Mouse (Mus musculus): ENCODE results near the gene Uck1.
A peak's percentile ranks its signal among the peaks of the same experiment; 100 is the strongest.
"Not testable (repeated sequence)": the region's sequence is repeated elsewhere in the genome, so short reads cannot be mapped to it uniquely, and the experiment has no call there.

Uck1 gene

GRCm38 (mm10) chr2:32259657-32260417 lies at the start of gene Uck1:
Uck1 (minus strand) TSS chr2:32260159.
- DNase-seq, result peak; percentile 95

- no peak for DNase-seq
These were observed 49.1 kb upstream of the Uck1 start for GRCm38 (mm10) chr2:32308870-32309568.

- peak; percentile 62 for DNase-seq
These were observed 48.2 kb upstream of the Uck1 start for GRCm38 (mm10) chr2:32307941-32308760.

- no peak for DNase-seq
These were observed 47.4 kb upstream of the Uck1 start for GRCm38 (mm10) chr2:32307247-32307798.

- DNase-seq, result no peak
These were observed 46.2 kb upstream of the Uck1 start for GRCm38 (mm10) chr2:32306176-32306575.

GRCm38 (mm10) chr2:32305668-32306067 lies 45.7 kb upstream of the Uck1 start:
- DNase-seq, result no peak

GRCm38 (mm10) chr2:32304145-32304832 lies 44.3 kb upstream of the Uck1 start:
- peak; percentile 61 for DNase-seq

- no peak for DNase-seq
These were observed 43.0 kb upstream of the Uck1 start for GRCm38 (mm10) chr2:32302952-32303351.

- DNase-seq, result no peak
These were observed 39.5 kb upstream of the Uck1 start for GRCm38 (mm10) chr2:32299469-32299868.

GRCm38 (mm10) chr2:32295842-32296241 lies 35.9 kb upstream of the Uck1 start:
- DNase-seq, result not testable (repeated sequence)

- DNase-seq, result no peak
These were observed 35.3 kb upstream of the Uck1 start for GRCm38 (mm10) chr2:32295285-32295684.

GRCm38 (mm10) chr2:32294348-32294747 lies 34.4 kb upstream of the Uck1 start:
- no peak for DNase-seq

- no peak for DNase-seq
These were observed 29.6 kb upstream of the Uck1 start for GRCm38 (mm10) chr2:32289578-32289977.

GRCm38 (mm10) chr2:32288371-32288931 lies 28.5 kb upstream of the Uck1 start:
- no peak for DNase-seq

GRCm38 (mm10) chr2:32287923-32288367 lies 28.0 kb upstream of the Uck1 start, which contains the start of gene Swi5:
Swi5 (minus strand) TSS chr2:32288075.
- DNase-seq, result peak; percentile 100

GRCm38 (mm10) chr2:32287334-32287840 lies 27.4 kb upstream of the Uck1 start, which contains the start of gene Golga2:
Golga2 (plus strand) TSS chr2:32287384.
- DNase-seq, result peak; percentile 51

- no peak for DNase-seq
These were observed 24.0 kb upstream of the Uck1 start for GRCm38 (mm10) chr2:32283986-32284385.

- DNase-seq, result peak; percentile 64
These were observed 22.8 kb upstream of the Uck1 start for GRCm38 (mm10) chr2:32282727-32283126.

GRCm38 (mm10) chr2:32282289-32282688 lies 22.3 kb upstream of the Uck1 start:
- no peak for DNase-seq

GRCm38 (mm10) chr2:32275823-32276222 lies 15.9 kb upstream of the Uck1 start:
- no peak for DNase-seq

- peak; percentile 76 for DNase-seq
These were observed 676 bp upstream of the Uck1 start for GRCm38 (mm10) chr2:32260635-32261034.
